Mouse (Mus musculus) colon, adult 2 months (tissue): ENCODE measurements around the gene Six5. TPM values are rescaled to one million over a fixed set of nuclear protein-coding genes. Genes with fewer than 3 reads are reported as not detected.

Experiments used
- polyA plus RNA-seq: library from polyadenylated mRNA; depleted of rRNA; stranded (reverse); fragments of >200 nt; gene quantifications from 2 replicates; pipeline ENCODE4 v1.2.3, GENCODE M21; 2012; rRNA removed

Six5 gene
- 45.2 and 56.4 TPM in 2 replicates for polyA plus RNA-seq

GRCm38 (mm10) chr7:19094471-19094825, at the start of gene Six5:
Gene Six5, plus strand, starts transcription at chr7:19094594.

GRCm38 (mm10) chr7:19054047-19054776, 40.2 kb upstream of the Six5 start, which contains the start of gene Rsph6a:
Gene Rsph6a, plus strand, starts transcription at chr7:19054690.

GRCm38 (mm10) chr7:19075723-19076585, 18.4 kb upstream of the Six5 start, which contains the start of gene Dmwd:
Gene Dmwd, plus strand, starts transcription at chr7:19076227.

DNA sequence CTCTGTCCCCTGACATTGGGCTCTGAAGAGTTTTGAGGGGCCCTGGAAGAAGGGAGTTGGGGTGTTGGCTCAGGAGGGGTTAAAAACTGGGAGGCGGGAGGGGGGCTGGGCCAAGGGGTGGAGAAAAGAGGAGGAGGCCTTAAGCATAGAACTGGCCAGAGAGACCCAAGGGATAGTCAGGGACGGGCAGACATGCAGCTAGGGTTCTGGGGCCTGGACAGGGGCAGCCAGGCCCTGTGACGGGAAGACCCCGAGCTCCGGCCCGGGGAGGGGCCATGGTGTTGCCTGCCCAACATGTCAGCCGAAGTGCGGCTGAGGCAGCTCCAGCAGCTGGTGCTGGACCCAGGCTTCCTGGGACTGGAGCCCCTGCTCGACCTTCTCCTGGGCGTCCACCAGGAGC, 10.7 kb upstream of the Six5 start, which contains the start of gene Dmpk:
Gene Dmpk, plus strand, starts transcription at position 149 of the 400 bp plus-strand sequence.

GRCm38 (mm10) chr7:19118028-19118771, 23.8 kb downstream of the Six5 start, which contains the start of gene Gm4969:
Gene Gm4969, minus strand, starts transcription at chr7:19118368.

GRCm38 (mm10) chr7:19119631-19120429, 25.4 kb downstream of the Six5 start, which contains the start of gene Fbxo46:
Gene Fbxo46, plus strand, starts transcription at chr7:19119859.

Other genes with a start within 250 kb of the Six5 start
- gene Pglyrp1, start 223.3 kb upstream of the Six5 start, polyA plus RNA-seq = 1,287 and 1,800 TPM in 2 replicates
- 24.9 and 30.9 TPM in 2 replicates for gene Ccdc61, start 184.2 kb upstream of the Six5 start, polyA plus RNA-seq
- 0.56 and 0.80 TPM in 2 replicates for gene Nova2, start 168.7 kb upstream of the Six5 start, polyA plus RNA-seq
- gene Nanos2, start 107.2 kb upstream of the Six5 start, polyA plus RNA-seq = not detected in 2 replicates
- 9.8 and 12.8 TPM in 2 replicates for gene Mypop, start 103.3 kb upstream of the Six5 start, polyA plus RNA-seq
- 48.1 and 49.0 TPM in 2 replicates for gene Irf2bp1, start 90.5 kb upstream of the Six5 start, polyA plus RNA-seq
- 70.8 and 76.2 TPM in 2 replicates for gene Foxa3, start 71.1 kb upstream of the Six5 start, polyA plus RNA-seq
- 80.5 and 90.6 TPM in 2 replicates for gene Sympk, start 70.2 kb upstream of the Six5 start, polyA plus RNA-seq
- gene Rsph6a, start 39.9 kb upstream of the Six5 start, polyA plus RNA-seq = not detected in 2 replicates
- 32.3 and 33.8 TPM in 2 replicates for gene Dmwd, start 18.4 kb upstream of the Six5 start, polyA plus RNA-seq
- gene Dmpk, start 10.7 kb upstream of the Six5 start, polyA plus RNA-seq = 613 and 864 TPM in 2 replicates
- not detected in 2 replicates for gene Gm4969, start 23.8 kb downstream of the Six5 start, polyA plus RNA-seq
- 14.7 and 14.9 TPM in 2 replicates for gene Fbxo46, start 25.3 kb downstream of the Six5 start, polyA plus RNA-seq
- gene Qpctl, start 54.7 kb downstream of the Six5 start, polyA plus RNA-seq = 15.1 and 16.3 TPM in 2 replicates
- gene Snrpd2, start 55.1 kb downstream of the Six5 start, polyA plus RNA-seq = 19.3 and 24.0 TPM in 2 replicates
- 0.95 and 1.6 TPM in 2 replicates for gene Gipr, start 71.5 kb downstream of the Six5 start, polyA plus RNA-seq
- 45.4 and 47.5 TPM in 2 replicates for gene Eml2, start 81.8 kb downstream of the Six5 start, polyA plus RNA-seq
- 4.0 and 4.6 TPM in 2 replicates for gene Gpr4, start 117.9 kb downstream of the Six5 start, polyA plus RNA-seq
- 40.5 and 52.5 TPM in 2 replicates for gene Opa3, start 133.7 kb downstream of the Six5 start, polyA plus RNA-seq
- gene Vasp, start 177.2 kb downstream of the Six5 start, polyA plus RNA-seq = 569 and 685 TPM in 2 replicates
- 0.10 and 0.21 TPM in 2 replicates for gene Ppm1n, start 185.5 kb downstream of the Six5 start, polyA plus RNA-seq
- 28.0 and 34.1 TPM in 2 replicates for gene Rtn2, start 188.0 kb downstream of the Six5 start, polyA plus RNA-seq
- 3.1 and 6.7 TPM in 2 replicates for gene Fosb, start 215.5 kb downstream of the Six5 start, polyA plus RNA-seq